Mouse (Mus musculus) adrenal gland, postnatal 25 days (tissue): ENCODE results near the gene Magi2. TPM values are rescaled to one million over a fixed set of nuclear protein-coding genes. Genes with fewer than 3 reads are reported as not detected.

Source experiments
- DNase-seq: peaks from one replicate; pipeline ENCODE4 v3.0.0; 2021; ENCODE audit warnings: mixed read lengths
- total RNA-seq: library from RNA; stranded (reverse); gene quantifications from 2 replicates; pipeline ENCODE4 v1.2.3, GENCODE M21; 2021

Gene Magi2
- total RNA-seq, 1 experiment from 2014 or later: 12.1 TPM

- no peak for DNase-seq
These were observed 706.4 kb downstream of the Magi2 start for GRCm38 (mm10) chr5:19933190-19933589.

GRCm38 (mm10) chr5:19951102-19951501, 724.3 kb downstream of the Magi2 start:
- DNase-seq: no peak

- no peak for DNase-seq
These were observed 737.3 kb downstream of the Magi2 start for GRCm38 (mm10) chr5:19964113-19964512.

GRCm38 (mm10) chr5:19972736-19973135, 745.9 kb downstream of the Magi2 start:
- DNase-seq: no peak

GRCm38 (mm10) chr5:19973852-19974251, 747.0 kb downstream of the Magi2 start:
- no peak for DNase-seq

GRCm38 (mm10) chr5:19981518-19981917, 754.7 kb downstream of the Magi2 start:
- DNase-seq: no peak

- no peak for DNase-seq
These were observed 755.2 kb downstream of the Magi2 start for GRCm38 (mm10) chr5:19982031-19982430.

- DNase-seq: no peak
These were observed 772.6 kb downstream of the Magi2 start for GRCm38 (mm10) chr5:19999486-19999885.

GRCm38 (mm10) chr5:19999912-20000311, 773.1 kb downstream of the Magi2 start:
- no peak for DNase-seq

- DNase-seq: no peak
These were observed 779.8 kb downstream of the Magi2 start for GRCm38 (mm10) chr5:20006616-20007015.

- no peak for DNase-seq
These were observed 780.4 kb downstream of the Magi2 start for GRCm38 (mm10) chr5:20007246-20007645.

- no peak for DNase-seq
These were observed 783.4 kb downstream of the Magi2 start for GRCm38 (mm10) chr5:20010210-20010609.

- no peak for DNase-seq
These were observed 791.2 kb downstream of the Magi2 start for GRCm38 (mm10) chr5:20018063-20018462.

GRCm38 (mm10) chr5:20046649-20047048, 819.8 kb downstream of the Magi2 start:
- DNase-seq: no peak

GRCm38 (mm10) chr5:20048386-20048785, 821.5 kb downstream of the Magi2 start:
- no peak for DNase-seq

- no peak for DNase-seq
These were observed 823.4 kb downstream of the Magi2 start for GRCm38 (mm10) chr5:20050284-20050683.

- no peak for DNase-seq
These were observed 828.2 kb downstream of the Magi2 start for GRCm38 (mm10) chr5:20055000-20055399.

- no peak for DNase-seq
These were observed 829.4 kb downstream of the Magi2 start for GRCm38 (mm10) chr5:20056074-20056842.

GRCm38 (mm10) chr5:20056856-20057255, 830.0 kb downstream of the Magi2 start:
- no peak for DNase-seq

- DNase-seq: no peak
These were observed 835.2 kb downstream of the Magi2 start for GRCm38 (mm10) chr5:20062011-20062410.

- no peak for DNase-seq
These were observed 838.2 kb downstream of the Magi2 start for GRCm38 (mm10) chr5:20065081-20065480.

- DNase-seq: no peak
These were observed 841.7 kb downstream of the Magi2 start for GRCm38 (mm10) chr5:20068496-20068895.

GRCm38 (mm10) chr5:20068921-20069486, 842.2 kb downstream of the Magi2 start:
- no peak for DNase-seq

- DNase-seq: no peak
These were observed 847.3 kb downstream of the Magi2 start for GRCm38 (mm10) chr5:20074101-20074500.
